Mouse (Mus musculus) embryonic facial prominence, embryonic 13.5 days (tissue): ENCODE results near the gene Nyap1. TPM values are rescaled to one million over a fixed set of nuclear protein-coding genes. Genes with fewer than 3 reads are reported as not detected.

ENCODE experiments used
- ATAC-seq: fragments of 200-750 bp; cut with Nextera tagmentation; 2 replicates; pipeline ENCODE4 v1.8.0; 2017; ENCODE audit warnings: low read depth; ENCODE audit not compliant: insufficient number of reproducible peaks, insufficient read depth, low FRiP score, low TSS enrichment
- H3K27ac ChIP-seq: fragments of 300-500 bp; sonication (generic); 2 replicates; pipeline ENCODE4 v1.5.1; 2015; ENCODE audit warnings: moderate library complexity, mild to moderate bottlenecking, inconsistent platforms
- H3K27me3 ChIP-seq: fragments of 300-500 bp; sonication (generic); 2 replicates; pipeline ENCODE4 v1.6.1; 2015; ENCODE audit warnings: mild to moderate bottlenecking, inconsistent platforms
- H3K36me3 ChIP-seq: fragments of 300-500 bp; sonication (generic); 2 replicates; pipeline ENCODE4 v1.6.1; 2015; ENCODE audit warnings: mild to moderate bottlenecking, inconsistent platforms
- H3K4me1 ChIP-seq: fragments of 300-500 bp; sonication (generic); 2 replicates; pipeline ENCODE4 v1.6.1; 2015; ENCODE audit warnings: inconsistent platforms
- H3K4me2 ChIP-seq: fragments of 300-500 bp; sonication (generic); 2 replicates; pipeline ENCODE4 v1.6.1; 2015; ENCODE audit warnings: moderate library complexity, mild to moderate bottlenecking, inconsistent platforms
- H3K4me3 ChIP-seq: fragments of 300-500 bp; sonication (generic); 2 replicates; pipeline ENCODE4 v1.5.1; 2015; ENCODE audit warnings: mild to moderate bottlenecking, inconsistent platforms
- H3K9ac ChIP-seq: fragments of 300-500 bp; sonication (generic); 2 replicates; pipeline ENCODE4 v1.6.1; 2015; ENCODE audit warnings: mild to moderate bottlenecking, inconsistent platforms
- H3K9me3 ChIP-seq: fragments of 300-500 bp; sonication (generic); 2 replicates; pipeline ENCODE4 v1.6.1; 2016; ENCODE audit warnings: inconsistent platforms
- WGBS: fragments of 180-500 bp; shearing (Covaris S2); methylation state at CpG from one replicate; pipeline ENCODE4 v1.1.7; 2015; ENCODE audit warnings: mixed read lengths; 5-methylcytosine and 5-hydroxymethylcytosine counted together
- polyA plus RNA-seq: library from polyadenylated mRNA; unstranded; fragments of >200 nt; fragmentation: Nextera tagmentation; extraction: Ambion mirVana; gene quantifications from 2 replicates; pipeline ENCODE4 v1.2.1, GENCODE M21; 2015

Nyap1 gene
- polyA plus RNA-seq, 1 experiment from 2014 or later: 3.5 TPM

DNA sequence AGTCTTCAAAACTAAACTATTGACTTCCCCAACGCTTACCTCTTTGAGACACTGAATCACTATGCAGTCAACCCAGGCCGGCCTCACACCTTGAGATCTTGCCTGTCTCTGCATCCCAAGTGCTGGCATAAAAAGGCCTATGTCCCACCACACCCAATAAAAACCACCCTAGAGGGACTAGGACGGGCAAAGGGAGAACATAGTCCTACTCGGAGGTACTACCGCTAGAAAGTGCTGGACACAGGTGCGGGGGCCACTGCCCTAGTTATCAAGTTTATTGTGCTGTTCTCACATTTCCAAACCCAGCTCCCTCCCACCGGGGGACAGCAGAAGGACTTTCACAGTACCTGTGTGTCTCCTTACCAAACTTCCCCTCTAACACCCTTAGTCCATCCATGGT lies 40.3 kb upstream of the Nyap1 start:
- peaks cover 52% of the 10 kb centered on the region for H3K4me1 ChIP-seq
- no peak overlapping the region for H3K9ac ChIP-seq
- H3K27ac ChIP-seq: no peak overlapping the region
- no peaks in the 10 kb centered on the region for H3K9me3 ChIP-seq
- H3K36me3 ChIP-seq: peaks cover 51% of the 10 kb centered on the region
- WGBS: 96% methylated on average over 7 of the region's 7 CpGs
- no peaks in the 10 kb centered on the region for H3K27me3 ChIP-seq
- no peak overlapping the region for H3K4me3 ChIP-seq
- no peak overlapping the region for H3K4me2 ChIP-seq
- ATAC-seq: no peak

- Histone ChIP-seq H3K4me3 (peak overlapping the region; percentile 99), H3K36me3 (peaks cover 43% of the 10 kb centered on the region), H3K9ac (peak overlapping the region; percentile 97), H3K9me3 (no peaks in the 10 kb centered on the region), H3K4me1 (peaks cover 45% of the 10 kb centered on the region), H3K27me3 (no peaks in the 10 kb centered on the region), H3K27ac (peak overlapping the region; percentile 90), H3K4me2 (peak overlapping the region; percentile 96)
- WGBS: under 1% methylated on average over 82 of the region's 83 CpGs
- no peak for ATAC-seq
Measured at GRCm38 (mm10) chr5:137779053-137779933, 37.9 kb upstream of the Nyap1 start.

- H3K4me3 ChIP-seq: peak within 1 kb of the TSS; percentile 99
- peak within 1 kb of the TSS; percentile 90 for H3K27ac ChIP-seq
- no peaks in the 10 kb centered on the region for H3K27me3 ChIP-seq
- under 1% methylated on average over 31 of the region's 31 CpGs for WGBS
- H3K4me2 ChIP-seq: peak within 1 kb of the TSS; percentile 96
- peaks cover 37% of the 10 kb centered on the region for H3K36me3 ChIP-seq
- peak within 1 kb of the TSS; percentile 97 for H3K9ac ChIP-seq
- H3K9me3 ChIP-seq: no peaks in the 10 kb centered on the region
- ATAC-seq: peak; percentile 88
- peaks cover 39% of the 10 kb centered on the region for H3K4me1 ChIP-seq
Measured at GRCm38 (mm10) chr5:137778635-137779034, 37.2 kb upstream of the Nyap1 start, which contains the start of gene Ppp1r35. Gene Ppp1r35, plus strand, starts transcription at chr5:137778849.

DNA sequence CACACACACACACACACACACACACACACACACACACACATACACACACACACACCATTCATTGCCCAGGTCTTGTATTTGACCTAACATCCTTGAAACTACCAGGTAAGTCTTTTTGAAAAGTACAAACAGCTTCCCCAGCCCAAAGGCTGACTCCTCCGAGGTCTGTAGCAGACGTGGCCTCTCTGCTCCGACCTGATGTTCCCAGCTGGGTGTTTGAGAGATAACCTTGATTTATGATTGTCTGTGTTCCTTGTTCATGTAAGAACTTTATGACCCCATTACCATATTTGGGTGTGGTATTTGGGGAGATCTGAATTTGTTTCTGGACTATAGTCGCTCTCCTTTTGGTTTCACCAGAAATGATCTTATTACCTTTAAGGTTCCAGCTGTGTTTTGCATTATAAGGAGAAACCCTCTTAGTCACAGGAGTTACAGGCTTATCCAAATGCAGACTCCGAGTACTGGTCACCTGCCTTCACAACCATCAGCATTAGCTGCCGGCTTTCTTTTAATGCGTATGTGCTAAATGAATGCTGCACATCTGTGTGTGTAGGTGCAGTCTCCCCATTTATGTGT lies 35.9 kb upstream of the Nyap1 start:
- no peak overlapping the region for H3K9ac ChIP-seq
- ATAC-seq: no peak
- H3K9me3 ChIP-seq: no peaks in the 10 kb centered on the region
- peaks cover 26% of the 10 kb centered on the region for H3K4me1 ChIP-seq
- no peak overlapping the region for H3K27ac ChIP-seq
- H3K36me3 ChIP-seq: peaks cover 24% of the 10 kb centered on the region
- 85% methylated on average over 7 of the region's 7 CpGs for WGBS
- no peaks in the 10 kb centered on the region for H3K27me3 ChIP-seq
- H3K4me2 ChIP-seq: no peak overlapping the region
- H3K4me3 ChIP-seq: no peak overlapping the region

DNA sequence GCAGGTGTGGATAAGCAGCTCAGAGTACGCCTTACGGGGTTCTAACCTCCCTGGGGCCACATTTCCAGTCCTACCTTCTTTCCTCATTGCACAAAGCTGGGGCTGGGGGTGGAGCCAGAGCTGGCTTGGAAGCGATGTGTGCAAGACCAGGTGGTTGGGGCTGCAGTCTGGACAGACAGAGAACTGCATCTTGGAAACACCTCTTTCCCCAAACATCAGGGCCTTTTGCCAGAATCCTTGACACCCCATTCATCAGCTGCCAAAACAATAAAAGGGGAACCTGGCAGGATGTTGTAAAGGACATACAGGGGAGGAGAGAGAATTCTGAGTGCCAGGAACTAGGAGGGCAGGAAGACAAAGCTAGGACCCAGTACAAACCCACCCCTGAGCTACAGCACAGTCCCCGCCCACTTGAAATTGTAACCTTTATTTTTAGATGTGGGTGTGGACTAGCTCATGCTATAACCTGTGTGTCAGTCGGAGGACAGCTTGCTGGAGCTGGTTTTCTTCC lies 35.1 kb upstream of the Nyap1 start:
- Histone ChIP-seq H3K9ac (no peak overlapping the region), H3K9me3 (no peaks in the 10 kb centered on the region), H3K27ac (no peak overlapping the region; the same call in 1 of the 2 replicates), H3K36me3 (peaks cover 15% of the 10 kb centered on the region), H3K4me2 (no peak overlapping the region), H3K4me1 (peaks cover 22% of the 10 kb centered on the region), H3K27me3 (no peaks in the 10 kb centered on the region), H3K4me3 (no peak overlapping the region)
- peak; percentile 69; the same call in 1 of the 2 replicates for ATAC-seq
- WGBS: 38% methylated on average over 5 of the region's 5 CpGs

DNA sequence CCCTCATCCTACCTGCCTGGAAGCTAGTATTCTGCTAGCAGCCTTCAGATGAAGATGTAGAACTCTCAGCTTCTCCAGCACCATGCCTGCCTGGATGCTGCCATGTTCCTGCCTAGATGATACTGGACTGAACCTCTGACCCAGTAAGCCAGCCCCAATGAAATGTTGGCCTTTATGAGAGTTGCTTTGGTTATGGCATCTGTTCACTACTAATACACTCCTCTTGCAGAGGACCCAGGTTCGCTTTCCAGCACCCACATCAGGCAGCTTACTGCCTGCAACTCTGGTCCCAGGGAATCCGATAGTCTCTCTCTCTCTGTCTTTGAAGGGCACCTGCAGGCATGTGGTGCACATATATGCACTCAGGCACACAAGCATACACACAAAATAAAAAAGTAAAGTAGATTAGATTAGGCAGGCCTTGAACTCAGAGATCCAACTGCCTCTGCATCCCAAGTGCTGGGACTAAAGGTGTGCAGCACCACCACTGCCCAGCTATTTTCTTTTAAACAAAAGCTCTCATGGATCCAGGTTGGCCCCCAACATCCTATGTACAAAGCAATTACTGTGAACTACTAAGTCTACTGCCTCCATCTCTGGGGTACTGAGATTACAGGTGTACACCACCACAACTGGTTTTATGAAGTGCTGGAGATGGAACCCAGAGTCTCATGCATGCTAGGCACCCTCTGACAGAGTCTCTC lies 34.3 kb upstream of the Nyap1 start:
- 84% methylated on average over 2 of the region's 2 CpGs for WGBS
- no peak overlapping the region for H3K27ac ChIP-seq
- no peak overlapping the region for H3K4me3 ChIP-seq
- no peaks in the 10 kb centered on the region for H3K9me3 ChIP-seq
- ATAC-seq: no peak
- peaks cover 8% of the 10 kb centered on the region for H3K36me3 ChIP-seq
- H3K4me1 ChIP-seq: peaks cover 22% of the 10 kb centered on the region
- H3K27me3 ChIP-seq: no peaks in the 10 kb centered on the region
- no peak overlapping the region for H3K9ac ChIP-seq
- H3K4me2 ChIP-seq: no peak overlapping the region

DNA sequence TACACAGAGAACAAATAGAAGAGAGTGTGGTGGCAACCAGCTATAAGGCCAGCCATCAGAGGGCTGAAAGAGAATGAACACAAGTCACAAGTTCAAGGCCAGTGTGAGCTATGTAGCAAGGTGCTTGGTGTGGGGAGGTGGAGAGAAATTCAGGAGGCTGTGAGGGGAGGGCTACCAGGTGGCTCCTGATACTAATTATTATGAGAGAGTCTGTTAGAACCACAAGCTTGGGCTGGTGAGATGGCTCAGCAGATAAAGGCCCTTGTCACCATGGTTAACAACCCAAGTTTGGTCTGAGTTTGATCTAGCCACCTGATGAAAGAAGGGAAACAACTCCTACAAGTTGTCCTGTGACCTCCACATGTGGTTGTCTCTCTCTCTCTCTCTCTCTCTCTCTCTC lies 31.3 kb upstream of the Nyap1 start:
- 0 out of 2 replicates have a peak, but pooled peaks cover 5% of the 10 kb centered on the region for H3K4me1 ChIP-seq
- no peaks in the 10 kb centered on the region for H3K27me3 ChIP-seq
- H3K4me3 ChIP-seq: no peak overlapping the region
- H3K9me3 ChIP-seq: no peaks in the 10 kb centered on the region
- ATAC-seq: no peak
- H3K9ac ChIP-seq: no peak overlapping the region
- no peak overlapping the region for H3K27ac ChIP-seq
- no peak overlapping the region for H3K4me2 ChIP-seq
- no peaks in the 10 kb centered on the region for H3K36me3 ChIP-seq

DNA sequence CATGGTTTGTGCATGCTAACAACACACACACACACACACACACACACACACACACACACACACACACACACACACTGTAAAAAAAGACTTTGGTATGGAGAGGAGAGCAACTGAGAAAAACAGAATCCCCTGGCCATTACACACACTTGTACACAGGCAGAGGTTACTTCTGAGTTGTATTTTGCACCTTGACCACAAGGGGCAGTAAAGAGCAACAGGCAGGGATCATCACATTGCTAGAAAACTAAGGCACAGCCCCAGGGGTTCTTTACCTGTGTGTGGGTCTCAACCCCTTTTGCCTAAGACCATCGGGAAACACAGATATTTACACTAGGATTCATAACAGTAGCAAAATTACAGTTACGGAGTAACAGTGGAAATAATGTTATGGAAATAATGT lies 29.3 kb upstream of the Nyap1 start:
- no peak for ATAC-seq

DNA sequence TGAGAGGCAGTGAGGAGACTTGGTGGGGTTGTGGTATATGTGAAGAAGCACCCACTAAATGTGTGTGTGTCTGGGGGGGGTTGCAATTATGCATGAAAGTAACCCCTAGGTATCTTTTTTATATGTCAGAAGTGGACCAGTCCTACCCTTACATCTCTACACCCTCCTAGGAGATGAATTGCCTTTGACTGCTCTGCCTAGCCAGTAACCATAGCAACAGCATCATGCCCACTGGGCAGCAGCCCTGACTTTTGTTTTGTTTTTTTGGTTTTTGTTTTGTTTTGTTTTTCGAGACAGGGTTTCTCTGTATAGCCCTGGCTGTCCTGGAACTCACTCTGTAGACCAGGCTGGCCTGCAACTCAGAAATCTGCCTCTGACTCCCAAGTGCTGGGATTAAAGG lies 27.1 kb upstream of the Nyap1 start:
- Histone ChIP-seq H3K4me3 (no peak overlapping the region), H3K27me3 (no peaks in the 10 kb centered on the region), H3K4me2 (no peak overlapping the region), H3K36me3 (no peaks in the 10 kb centered on the region), H3K9me3 (no peaks in the 10 kb centered on the region), H3K9ac (no peak overlapping the region), H3K4me1 (no peaks in the 10 kb centered on the region), H3K27ac (no peak overlapping the region)
- ATAC-seq: no peak
- 60% methylated on average over 1 of the region's 1 CpGs for WGBS

More for the DNA sequence above, 29.3 kb upstream of the Nyap1 start:
- Histone ChIP-seq H3K27me3 (no peaks in the 10 kb centered on the region), H3K4me1 (no peaks in the 10 kb centered on the region), H3K36me3 (no peaks in the 10 kb centered on the region), H3K27ac (no peak overlapping the region), H3K9ac (no peak overlapping the region), H3K9me3 (no peaks in the 10 kb centered on the region), H3K4me2 (no peak overlapping the region), H3K4me3 (no peak overlapping the region)
- WGBS: 48% methylated on average over 2 of the region's 2 CpGs

DNA sequence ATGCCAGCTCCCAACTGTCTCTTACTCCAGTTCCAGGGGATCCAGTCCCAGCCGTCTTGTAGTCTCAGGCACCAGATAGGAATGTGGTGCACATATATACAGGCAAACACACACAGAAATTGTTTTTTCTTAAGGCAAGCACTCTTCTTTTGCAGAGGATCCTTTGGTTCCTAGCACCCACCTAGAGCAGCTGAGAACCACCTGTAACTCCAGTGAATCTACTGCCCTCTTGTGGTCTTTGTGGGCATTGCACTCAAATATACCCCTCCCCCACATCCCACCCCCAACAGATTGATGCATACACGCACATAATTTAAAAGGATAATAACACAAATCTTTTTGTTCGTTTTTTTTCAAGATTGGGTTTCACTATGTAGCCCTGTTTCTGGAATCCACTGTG lies 24.9 kb upstream of the Nyap1 start:
- 59% methylated on average over 3 of the region's 3 CpGs for WGBS
- ATAC-seq: no peak

GRCm38 (mm10) chr5:137764609-137765340 lies 23.4 kb upstream of the Nyap1 start:
- H3K9ac ChIP-seq: no peak overlapping the region
- H3K4me1 ChIP-seq: peaks cover 6% of the 10 kb centered on the region; the same call in 1 of the 2 replicates
- no peak overlapping the region for H3K4me2 ChIP-seq
- H3K36me3 ChIP-seq: peaks cover 2% of the 10 kb centered on the region
- 61% methylated on average over 9 of the region's 9 CpGs for WGBS
- H3K4me3 ChIP-seq: no peak overlapping the region
- no peaks in the 10 kb centered on the region for H3K9me3 ChIP-seq
- ATAC-seq: no peak
- no peak overlapping the region for H3K27ac ChIP-seq
- no peaks in the 10 kb centered on the region for H3K27me3 ChIP-seq

More for the DNA sequence above, 24.9 kb upstream of the Nyap1 start:
- no peaks in the 10 kb centered on the region for H3K9me3 ChIP-seq
- H3K9ac ChIP-seq: no peak overlapping the region
- no peak overlapping the region for H3K4me2 ChIP-seq
- no peaks in the 10 kb centered on the region for H3K4me1 ChIP-seq
- H3K4me3 ChIP-seq: no peak overlapping the region
- no peak overlapping the region for H3K27ac ChIP-seq
- no peaks in the 10 kb centered on the region for H3K27me3 ChIP-seq
- no peaks in the 10 kb centered on the region for H3K36me3 ChIP-seq
